Mouse (Mus musculus) limb, embryonic 13.5 days (tissue): ENCODE results near the gene Gm10715. TPM values are rescaled to one million over a fixed set of nuclear protein-coding genes. Genes with fewer than 3 reads are reported as not detected.
A peak's percentile ranks its signal among the peaks of the same experiment; 100 is the strongest.
"Not testable (repeated sequence)": the region's sequence is repeated elsewhere in the genome, so short reads cannot be mapped to it uniquely, and the experiment has no call there.

ENCODE experiments used
- ATAC-seq: fragments of 200-750 bp; cut with Nextera tagmentation; 2 replicates; pipeline ENCODE4 v1.8.0; 2017; ENCODE audit warnings: low read depth, moderate number of reproducible peaks, moderate TSS enrichment; ENCODE audit not compliant: low FRiP score
- H3K27ac ChIP-seq: fragments of 300-500 bp; sonication (generic); 2 replicates; pipeline ENCODE4 v1.5.1; 2015; ENCODE audit warnings: inconsistent platforms, mild to moderate bottlenecking, moderate library complexity
- H3K27me3 ChIP-seq: fragments of 300-500 bp; sonication (generic); 2 replicates; pipeline ENCODE4 v1.6.1; 2015; ENCODE audit warnings: mild to moderate bottlenecking, inconsistent platforms
- H3K36me3 ChIP-seq: fragments of 300-500 bp; sonication (generic); 2 replicates; pipeline ENCODE4 v1.6.1; 2015; ENCODE audit warnings: inconsistent platforms, mild to moderate bottlenecking, moderate library complexity
- H3K4me1 ChIP-seq: fragments of 300-500 bp; sonication (generic); 2 replicates; pipeline ENCODE4 v1.6.1; 2015; ENCODE audit warnings: inconsistent platforms
- H3K4me2 ChIP-seq: fragments of 300-500 bp; sonication (generic); replicated peaks from 2 replicates; pipeline ENCODE4 v1.6.1; 2015; ENCODE audit warnings: inconsistent platforms, mild to moderate bottlenecking, moderate library complexity
- H3K4me3 ChIP-seq: fragments of 300-500 bp; sonication (generic); 2 replicates; pipeline ENCODE4 v1.5.1; 2015; ENCODE audit warnings: moderate library complexity, mild to moderate bottlenecking, inconsistent platforms
- H3K9ac ChIP-seq: fragments of 300-500 bp; sonication (generic); 2 replicates; pipeline ENCODE4 v1.6.1; 2015; ENCODE audit warnings: mild to moderate bottlenecking, inconsistent platforms
- H3K9me3 ChIP-seq: fragments of 300-500 bp; sonication (generic); 2 replicates; pipeline ENCODE4 v1.6.1; 2016; ENCODE audit warnings: inconsistent platforms
- WGBS: fragments of 180-500 bp; shearing (Covaris S2); methylation state at CpG from one replicate; pipeline ENCODE4 v1.1.7; 2015; 5-methylcytosine and 5-hydroxymethylcytosine counted together
- polyA plus RNA-seq: library from polyadenylated mRNA; unstranded; fragments of >200 nt; fragmentation: Nextera tagmentation; extraction: Ambion mirVana; gene quantifications from 2 replicates; pipeline ENCODE4 v1.2.1, GENCODE M21; 2015

The Gm10715 gene
- not detected in 2 replicates for polyA plus RNA-seq

DNA sequence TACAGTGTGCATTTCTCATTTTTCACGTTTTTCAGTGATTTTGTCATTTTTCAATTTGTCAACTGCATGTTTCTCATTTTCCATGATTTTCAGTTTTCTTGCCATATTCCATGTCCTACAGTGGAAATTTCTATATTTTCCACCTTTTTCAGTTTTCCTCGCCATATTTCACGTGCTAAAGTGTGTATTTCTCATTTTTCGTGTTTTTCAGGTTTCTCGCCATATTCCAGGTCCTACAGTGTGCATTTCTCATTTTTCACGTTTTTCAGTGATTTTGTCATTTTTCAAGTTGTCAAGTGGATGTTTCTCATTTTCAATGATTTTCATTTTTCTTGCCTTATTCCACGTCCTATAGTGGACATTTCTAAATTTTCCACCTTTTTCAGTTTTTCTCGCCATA is at the start of gene Gm10715:
Gene Gm10715 (plus strand): TSS at position 301 of the 400 bp plus-strand sequence.
- ATAC-seq, H3K4me3 ChIP-seq, H3K9ac ChIP-seq, H3K4me1 ChIP-seq, H3K4me2 ChIP-seq, H3K36me3 ChIP-seq, H3K27ac ChIP-seq, H3K27me3 ChIP-seq, H3K9me3 ChIP-seq: not testable (repeated sequence)
- WGBS, result 76% methylated on average over 8 of the region's 8 CpGs

DNA sequence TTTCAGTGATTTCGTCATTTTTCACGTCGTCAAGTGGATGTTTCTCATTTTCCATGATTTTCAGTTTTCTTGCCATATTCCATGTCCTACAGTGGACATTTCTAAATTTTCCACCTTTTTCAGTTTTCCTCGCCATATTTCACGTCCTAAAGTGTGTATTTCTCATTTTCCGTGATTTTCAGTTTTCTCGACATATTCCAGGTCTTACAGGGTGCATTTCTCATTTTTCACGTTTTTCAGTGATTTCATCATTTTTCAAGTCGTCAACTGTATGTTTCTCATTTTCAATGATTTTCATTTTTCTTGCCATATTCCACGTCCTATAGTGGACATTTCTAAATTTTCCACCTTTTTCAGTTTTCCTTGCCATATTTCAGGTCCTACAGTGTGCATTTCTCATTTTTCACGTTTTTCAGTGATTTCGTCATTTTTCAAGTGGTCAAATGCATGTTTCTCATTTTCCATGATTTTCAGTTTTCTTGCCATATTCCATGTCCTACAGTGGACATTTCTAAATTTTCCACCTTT is 36.2 kb upstream of the Gm10715 start, which contains the start of gene Gm10722:
Gene Gm10722 (plus strand): TSS at position 478 of the 528 bp plus-strand sequence.
- H3K27ac ChIP-seq, H3K4me3 ChIP-seq, H3K9me3 ChIP-seq, H3K4me2 ChIP-seq, H3K9ac ChIP-seq, H3K4me1 ChIP-seq, ATAC-seq, H3K27me3 ChIP-seq, H3K36me3 ChIP-seq: not testable (repeated sequence)
- 72% methylated on average over 12 of the region's 12 CpGs for WGBS

DNA sequence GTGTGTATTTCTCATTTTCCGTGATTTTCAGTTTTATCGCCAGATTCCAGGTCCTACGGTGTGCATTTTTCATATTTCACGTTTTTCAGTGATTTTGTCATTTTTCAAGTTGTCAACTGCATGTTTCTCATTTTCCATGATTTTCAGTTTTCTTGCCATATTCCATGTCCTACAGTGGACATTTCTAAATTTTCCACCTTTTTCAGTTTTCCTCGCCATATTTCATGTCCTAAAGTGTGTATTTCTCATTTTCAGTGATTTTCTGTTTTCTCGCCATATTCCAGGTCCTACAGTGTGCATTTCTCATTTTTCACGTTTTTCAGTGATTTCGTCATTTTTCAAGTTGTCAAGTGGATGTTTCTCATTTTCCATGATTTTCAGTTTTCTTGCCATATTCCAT is 35.7 kb upstream of the Gm10715 start:
- not testable (repeated sequence) for H3K4me3 ChIP-seq, H3K4me2 ChIP-seq, H3K4me1 ChIP-seq, H3K27ac ChIP-seq, H3K27me3 ChIP-seq, H3K36me3 ChIP-seq, H3K9ac ChIP-seq, H3K9me3 ChIP-seq, ATAC-seq
- 64% methylated on average over 8 of the region's 8 CpGs for WGBS

DNA sequence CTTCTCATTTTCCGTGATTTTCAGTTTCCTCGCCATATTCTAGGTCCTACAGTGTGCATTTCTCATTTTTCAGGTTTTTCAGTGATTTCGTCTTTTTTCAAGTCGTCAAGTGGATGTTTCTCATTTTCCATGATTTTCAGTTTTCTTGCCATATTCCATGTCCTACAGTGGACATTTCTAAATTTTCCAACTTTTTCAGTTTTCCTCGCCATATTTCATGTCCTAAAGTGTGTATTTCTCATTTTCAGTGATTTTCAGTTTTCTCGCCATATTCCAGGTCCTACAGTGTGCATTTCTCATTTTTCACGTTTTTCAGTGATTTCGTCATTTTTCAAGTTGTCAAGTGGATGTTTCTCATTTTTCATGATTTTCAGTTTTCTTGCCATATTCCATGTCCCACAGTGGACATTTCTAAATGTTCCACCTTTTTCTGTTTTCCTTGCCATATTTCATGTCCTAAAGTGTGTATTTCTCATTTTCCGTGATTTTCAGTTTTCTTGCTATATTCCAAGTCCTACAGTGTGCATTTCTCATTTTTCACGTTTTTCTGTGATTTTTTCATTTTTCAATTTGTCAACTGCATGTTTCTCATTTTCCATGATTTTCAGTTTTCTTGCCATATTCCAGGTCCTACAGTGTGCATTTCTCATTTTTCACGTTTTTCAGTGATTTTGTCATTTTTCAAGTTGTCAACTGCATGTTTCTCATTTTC is 34.6 kb upstream of the Gm10715 start:
- H3K9ac ChIP-seq, H3K4me2 ChIP-seq, H3K36me3 ChIP-seq, H3K27ac ChIP-seq, H3K27me3 ChIP-seq, H3K4me3 ChIP-seq, H3K9me3 ChIP-seq, H3K4me1 ChIP-seq: not testable (repeated sequence)
- ATAC-seq, result peak; percentile 88
- WGBS, result 69% methylated on average over 9 of the region's 11 CpGs

DNA sequence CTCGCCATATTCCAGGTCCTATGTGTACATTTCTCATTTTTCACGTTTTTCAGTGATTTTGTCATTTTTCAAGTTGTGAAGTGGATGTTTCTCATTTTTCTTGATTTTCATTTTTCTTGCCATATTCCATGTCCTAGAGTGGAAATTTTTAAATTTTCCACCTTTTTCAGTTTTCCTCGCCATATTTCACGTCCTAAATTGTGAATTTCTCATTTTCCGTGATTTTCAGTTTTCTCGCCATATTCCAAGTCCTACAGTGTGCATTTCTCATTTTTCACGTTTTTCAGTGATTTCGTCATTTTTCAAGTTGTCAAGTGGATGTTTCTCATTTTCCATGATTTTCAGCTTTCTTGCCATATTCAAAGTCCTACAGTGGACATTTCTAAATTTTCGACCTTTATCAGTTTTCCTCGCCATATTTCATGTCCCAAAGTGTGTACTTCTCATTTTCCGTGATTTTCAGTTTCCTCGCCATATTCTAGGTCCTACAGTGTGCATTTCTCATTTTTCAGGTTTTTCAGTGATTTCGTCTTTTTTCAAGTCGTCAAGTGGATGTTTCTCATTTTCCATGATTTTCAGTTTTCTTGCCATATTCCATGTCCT is 33.8 kb upstream of the Gm10715 start, which contains the start of gene Gm11168:
Gene Gm11168 (plus strand): TSS at position 553 of the 603 bp plus-strand sequence.
- not testable (repeated sequence) for H3K36me3 ChIP-seq, H3K4me2 ChIP-seq, H3K9ac ChIP-seq, H3K27me3 ChIP-seq, H3K4me3 ChIP-seq, H3K9me3 ChIP-seq, H3K4me1 ChIP-seq, H3K27ac ChIP-seq, ATAC-seq
- 76% methylated on average over 6 of the region's 14 CpGs for WGBS

DNA sequence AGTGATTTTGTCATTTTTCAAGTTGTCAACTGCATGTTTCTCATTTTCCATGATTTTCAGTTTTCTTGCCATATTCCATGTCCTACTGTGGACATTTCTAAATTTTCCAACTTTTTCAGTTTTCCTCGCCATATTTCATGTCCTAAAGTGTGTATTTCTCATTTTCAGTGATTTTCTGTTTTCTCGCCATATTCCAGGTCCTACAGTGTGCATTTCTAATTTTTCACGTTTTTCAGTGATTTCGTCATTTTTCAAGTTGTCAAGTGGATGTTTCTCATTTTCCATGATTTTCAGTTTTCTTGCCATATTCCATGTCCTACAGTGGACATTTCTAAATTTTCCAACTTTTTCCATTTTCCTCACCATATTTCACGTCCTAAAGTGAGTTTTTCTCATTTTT is 30.5 kb upstream of the Gm10715 start:
- H3K36me3 ChIP-seq, H3K4me2 ChIP-seq, H3K4me1 ChIP-seq, ATAC-seq, H3K9ac ChIP-seq, H3K27me3 ChIP-seq, H3K27ac ChIP-seq, H3K4me3 ChIP-seq: not testable (repeated sequence)
- H3K9me3 ChIP-seq, result peaks cover 11% of the 10 kb centered on the region
- 76% methylated on average over 1 of the region's 5 CpGs for WGBS

DNA sequence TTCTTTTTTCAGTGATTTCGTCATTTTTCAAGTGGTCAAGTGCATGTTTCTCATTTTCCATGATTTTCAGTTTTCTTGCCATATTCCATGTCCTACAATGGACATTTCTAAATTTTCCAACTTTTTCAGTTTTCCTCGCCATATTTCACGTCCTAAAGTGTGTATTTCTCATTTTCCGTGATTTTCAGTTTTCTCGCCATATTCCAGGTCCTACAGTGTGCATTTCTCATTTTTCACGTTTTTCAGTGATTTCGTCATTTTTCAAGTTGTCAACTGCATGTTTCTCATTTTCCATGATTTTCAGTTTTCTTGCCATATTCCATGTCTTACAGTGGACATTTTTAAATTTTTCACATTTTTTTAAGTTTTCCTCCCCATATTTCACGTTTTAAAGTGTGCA is 30.0 kb upstream of the Gm10715 start:
- 70% methylated on average over 8 of the region's 8 CpGs for WGBS
- H3K36me3 ChIP-seq, H3K4me1 ChIP-seq, H3K9ac ChIP-seq, H3K27ac ChIP-seq, H3K27me3 ChIP-seq, H3K4me3 ChIP-seq, H3K4me2 ChIP-seq: not testable (repeated sequence)
- ATAC-seq, result peak; percentile 72
- H3K9me3 ChIP-seq, result peaks cover 11% of the 10 kb centered on the region

DNA sequence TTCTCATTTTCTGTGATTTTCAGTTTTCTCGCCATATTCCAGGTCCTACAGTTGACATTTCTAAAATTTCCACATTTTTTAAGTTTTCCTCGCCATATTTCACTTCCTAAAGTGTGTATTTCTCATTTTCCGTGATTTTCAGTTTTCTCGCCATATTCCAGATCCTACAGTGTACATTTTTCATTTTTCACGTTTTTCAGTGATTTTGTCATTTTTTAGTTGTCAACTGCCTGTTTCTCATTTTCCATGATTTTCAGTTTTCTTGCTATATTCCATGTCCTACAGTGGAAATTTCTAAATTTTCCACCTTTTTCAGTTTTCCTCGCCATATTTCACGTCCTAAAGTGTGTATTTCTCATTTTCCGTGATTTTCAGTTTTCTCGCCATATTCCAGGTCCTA is 29.4 kb upstream of the Gm10715 start:
- not testable (repeated sequence) for H3K9me3 ChIP-seq, H3K4me1 ChIP-seq, H3K4me3 ChIP-seq, H3K9ac ChIP-seq, H3K27ac ChIP-seq, H3K36me3 ChIP-seq, H3K4me2 ChIP-seq, H3K27me3 ChIP-seq
- 79% methylated on average over 8 of the region's 9 CpGs for WGBS
- ATAC-seq, result peak; percentile 46; the same call in 1 of the 2 replicates

DNA sequence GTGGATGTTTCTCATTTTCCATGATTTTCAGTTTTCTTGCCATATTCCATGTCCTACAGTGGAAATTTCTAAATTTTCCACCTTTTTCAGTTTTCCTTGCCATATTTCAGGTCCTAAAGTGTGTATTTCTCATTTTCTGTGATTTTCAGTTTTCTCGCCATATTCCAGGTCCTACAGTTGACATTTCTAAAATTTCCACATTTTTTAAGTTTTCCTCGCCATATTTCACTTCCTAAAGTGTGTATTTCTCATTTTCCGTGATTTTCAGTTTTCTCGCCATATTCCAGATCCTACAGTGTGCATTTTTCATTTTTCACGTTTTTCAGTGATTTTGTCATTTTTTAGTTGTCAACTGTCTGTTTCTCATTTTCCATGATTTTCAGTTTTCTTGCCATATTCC is 27.3 kb upstream of the Gm10715 start:
- not testable (repeated sequence) for H3K4me3 ChIP-seq, H3K27ac ChIP-seq, H3K4me2 ChIP-seq, H3K9ac ChIP-seq, H3K36me3 ChIP-seq, H3K4me1 ChIP-seq, H3K9me3 ChIP-seq, H3K27me3 ChIP-seq
- 0 out of 2 replicates have a peak, but pooled peaks have one; percentile 33 for ATAC-seq
- WGBS, result no CpG with 5 or more reads among the region's 5 CpGs

DNA sequence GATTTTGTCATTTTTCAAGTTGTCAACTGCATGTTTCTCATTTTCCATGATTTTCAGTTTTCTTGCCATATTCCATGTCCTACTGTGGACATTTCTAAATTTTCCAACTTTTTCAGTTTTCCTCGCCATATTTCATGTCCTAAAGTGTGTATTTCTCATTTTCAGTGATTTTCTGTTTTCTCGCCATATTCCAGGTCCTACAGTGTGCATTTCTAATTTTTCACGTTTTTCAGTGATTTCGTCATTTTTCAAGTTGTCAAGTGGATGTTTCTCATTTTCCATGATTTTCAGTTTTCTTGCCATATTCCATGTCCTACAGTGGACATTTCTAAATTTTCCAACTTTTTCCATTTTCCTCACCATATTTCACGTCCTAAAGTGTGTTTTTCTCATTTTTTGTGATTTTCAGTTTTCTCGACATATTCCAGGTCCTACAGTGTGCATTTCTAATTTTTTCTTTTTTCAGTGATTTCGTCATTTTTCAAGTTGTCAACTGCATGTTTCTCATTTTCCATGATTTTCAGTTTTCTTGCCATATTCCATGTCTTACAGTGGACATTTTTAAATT is 24.5 kb upstream of the Gm10715 start:
- not testable (repeated sequence) for ATAC-seq, H3K9ac ChIP-seq, H3K27ac ChIP-seq, H3K4me2 ChIP-seq, H3K36me3 ChIP-seq, H3K27me3 ChIP-seq, H3K9me3 ChIP-seq, H3K4me3 ChIP-seq, H3K4me1 ChIP-seq
- WGBS, result 81% methylated on average over 3 of the region's 7 CpGs

DNA sequence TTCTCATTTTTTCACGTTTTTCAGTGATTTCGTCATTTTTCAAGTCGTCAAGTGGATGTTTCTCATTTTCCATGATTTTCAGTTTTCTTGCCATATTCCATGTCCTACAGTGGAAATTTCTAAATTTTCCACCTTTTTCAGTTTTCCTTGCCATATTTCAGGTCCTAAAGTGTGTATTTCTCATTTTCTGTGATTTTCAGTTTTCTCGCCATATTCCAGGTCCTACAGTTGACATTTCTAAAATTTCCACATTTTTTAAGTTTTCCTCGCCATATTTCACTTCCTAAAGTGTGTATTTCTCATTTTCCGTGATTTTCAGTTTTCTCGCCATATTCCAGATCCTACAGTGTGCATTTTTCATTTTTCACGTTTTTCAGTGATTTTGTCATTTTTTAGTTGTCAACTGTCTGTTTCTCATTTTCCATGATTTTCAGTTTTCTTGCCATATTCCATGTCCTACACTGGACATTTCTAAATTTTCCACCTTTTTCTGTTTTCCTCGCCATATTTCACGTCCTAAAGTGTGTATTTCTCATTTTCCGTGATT is 23.9 kb upstream of the Gm10715 start, which contains the start of gene Gm10721:
Gene Gm10721 (plus strand): TSS at position 408 of the 547 bp plus-strand sequence.
- peak; percentile 60; the same call in 1 of the 2 replicates for ATAC-seq
- WGBS, result no CpG with 5 or more reads among the region's 11 CpGs
- H3K9ac ChIP-seq, H3K4me2 ChIP-seq, H3K9me3 ChIP-seq, H3K36me3 ChIP-seq, H3K4me1 ChIP-seq, H3K27me3 ChIP-seq, H3K4me3 ChIP-seq, H3K27ac ChIP-seq: not testable (repeated sequence)

DNA sequence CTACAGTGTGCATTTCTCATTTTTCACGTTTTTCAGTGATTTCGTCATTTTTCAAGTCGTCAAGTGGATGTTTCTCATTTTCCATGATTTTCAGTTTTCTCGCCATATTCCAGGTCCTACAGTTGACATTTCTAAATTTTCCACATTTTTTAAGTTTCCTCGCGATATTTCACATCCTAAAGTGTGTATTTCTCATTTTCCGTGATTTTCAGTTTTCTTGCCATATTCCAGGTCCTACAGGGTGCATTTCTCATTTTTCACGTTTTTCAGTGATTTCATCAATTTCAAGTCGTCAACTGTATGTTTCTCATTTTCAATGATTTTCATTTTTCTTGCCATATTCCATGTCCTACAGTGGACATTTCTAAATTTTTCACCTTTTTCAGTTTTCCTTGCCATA is 21.3 kb upstream of the Gm10715 start, which contains the start of gene Gm10720:
Gene Gm10720 (plus strand): TSS at position 301 of the 400 bp plus-strand sequence.
- not testable (repeated sequence) for H3K27me3 ChIP-seq, H3K4me3 ChIP-seq, H3K4me1 ChIP-seq, H3K9ac ChIP-seq, ATAC-seq, H3K36me3 ChIP-seq, H3K4me2 ChIP-seq, H3K9me3 ChIP-seq, H3K27ac ChIP-seq
- WGBS, result 65% methylated on average over 5 of the region's 9 CpGs
